Mouse (Mus musculus): ENCODE results near the gene Cox7a1. TPM values are rescaled to one million over a fixed set of nuclear protein-coding genes. Genes with fewer than 3 reads are reported as not detected.

Cox7a1 gene
- polyA plus RNA-seq, 1 experiment: 112 TPM

DNA sequence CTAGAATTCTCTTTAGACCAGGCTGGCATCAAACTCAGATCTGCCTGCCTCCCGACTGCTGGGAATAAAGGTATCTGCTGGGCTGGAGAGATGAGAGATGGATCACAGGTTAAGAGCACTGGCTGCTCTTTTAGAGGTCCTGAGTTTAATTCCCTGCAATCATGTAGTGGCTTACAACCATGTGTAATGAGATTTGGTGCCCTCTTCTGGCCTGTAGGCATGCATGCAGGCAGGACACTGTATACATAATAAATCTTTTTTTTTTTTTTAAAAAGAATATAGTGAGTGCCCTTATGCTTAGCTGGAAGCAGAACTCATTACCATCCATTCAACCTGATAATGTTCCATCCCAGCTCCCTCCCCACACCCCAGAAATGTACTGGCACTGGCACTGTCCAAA, 29.9 kb upstream of the Cox7a1 start:
- Histone ChIP-seq H3K4me3 (no peak overlapping the region), H3ac (ENCODE audit: control insufficient read depth, insufficient read length) (no peak overlapping the region), H3K4me2 (ENCODE audit: low read depth) (no peak overlapping the region), H3K27me3 (ENCODE audit: control insufficient read depth, insufficient read depth, insufficient read length) (no peaks in the 10 kb centered on the region), H3K79me2 (ENCODE audit: control insufficient read depth, insufficient read depth) (no peaks in the 10 kb centered on the region), H3K36me3 (ENCODE audit: control insufficient read depth, insufficient read depth) (peaks cover 14% of the 10 kb centered on the region)
- TF ChIP-seq USF1 (IDR thresholded peaks at IDR 0.05; ENCODE audit: low read depth): no peak
- no peak for TF ChIP-seq SRF (IDR thresholded peaks at IDR 0.05; ENCODE audit: control insufficient read depth, insufficient read length, low read depth)
- TF ChIP-seq TCF3 (IDR thresholded peaks at IDR 0.05; ENCODE audit: insufficient read length, low read depth): no peak

DNA sequence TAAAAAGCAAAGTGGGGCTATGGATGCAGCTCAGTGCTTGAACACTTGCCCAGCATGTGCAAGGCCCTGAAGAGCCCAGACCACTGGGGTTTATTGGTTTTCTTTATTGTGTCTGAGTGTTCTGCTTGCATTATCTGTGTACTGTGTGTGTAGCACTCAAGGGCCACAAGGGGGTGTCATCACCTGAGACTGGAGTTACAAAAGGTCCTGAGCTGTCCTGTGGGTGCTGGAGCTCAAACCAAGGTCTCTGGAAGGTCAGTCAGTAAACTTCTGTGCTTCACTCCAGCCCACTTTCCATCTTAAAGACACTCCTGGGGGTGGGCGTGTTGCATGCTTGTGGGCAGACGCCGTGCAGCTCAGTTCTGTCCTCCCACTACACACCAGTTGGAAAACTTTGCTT, 28.4 kb upstream of the Cox7a1 start:
- H3K79me2 ChIP-seq (ENCODE audit: control insufficient read depth, insufficient read depth): peaks cover 5% of the 10 kb centered on the region
- peaks cover 26% of the 10 kb centered on the region for H3K36me3 ChIP-seq (ENCODE audit: control insufficient read depth, insufficient read depth)
- no peaks in the 10 kb centered on the region for H3K27me3 ChIP-seq (ENCODE audit: control insufficient read depth, insufficient read depth, insufficient read length)
- no peak overlapping the region for H3ac ChIP-seq (ENCODE audit: control insufficient read depth, insufficient read length)
- H3K4me2 ChIP-seq (ENCODE audit: low read depth): no peak overlapping the region
- H3K4me3 ChIP-seq: no peak overlapping the region
- TF ChIP-seq SRF (IDR thresholded peaks at IDR 0.05; ENCODE audit: control insufficient read depth, insufficient read length, low read depth) (no peak), E2F4 (IDR thresholded peaks at IDR 0.05; ENCODE audit: insufficient read depth) (no peak), USF1 (IDR thresholded peaks at IDR 0.05; ENCODE audit: low read depth) (no peak), POLR2A (IDR thresholded peaks at IDR 0.05; ENCODE audit: insufficient read length, low read depth) (no peak), MYOD1 (IDR thresholded peaks at IDR 0.05; ENCODE audit: control insufficient read depth in 1 of 3, insufficient read length in 2 of 3, low read depth in 2 of 3) (no peak), MAX (IDR thresholded peaks at IDR 0.05; ENCODE audit: low read depth) (no peak), CEBPB (IDR thresholded peaks at IDR 0.05; ENCODE audit: insufficient read depth, poor library complexity, severe bottlenecking) (no peak), TCF3 (IDR thresholded peaks at IDR 0.05; ENCODE audit: insufficient read length, low read depth) (no peak)

GRCm38 (mm10) chr7:30163113-30163512, 20.8 kb upstream of the Cox7a1 start:
- no peak overlapping the region for H3K4me2 ChIP-seq (ENCODE audit: low read depth)
- H3K36me3 ChIP-seq (ENCODE audit: control insufficient read depth, insufficient read depth): peaks cover 67% of the 10 kb centered on the region
- H3K79me2 ChIP-seq (ENCODE audit: control insufficient read depth, insufficient read depth): peaks cover 67% of the 10 kb centered on the region
- TF ChIP-seq TCF3 (IDR thresholded peaks at IDR 0.05; ENCODE audit: insufficient read length, low read depth): no peak
- no peak for TF ChIP-seq E2F4 (IDR thresholded peaks at IDR 0.05; ENCODE audit: insufficient read depth)
- TF ChIP-seq USF1 (IDR thresholded peaks at IDR 0.05; ENCODE audit: low read depth): no peak
- TF ChIP-seq MYOG (IDR thresholded peaks at IDR 0.05; ENCODE audit: control insufficient read depth in 1 of 3, insufficient read depth in 1 of 3, insufficient read length in 2 of 3, low read depth in 2 of 3): no peak
- no peak for TF ChIP-seq POLR2AphosphoS2 (IDR thresholded peaks at IDR 0.05; ENCODE audit: insufficient read length, low read depth)
- no peak for TF ChIP-seq SRF (IDR thresholded peaks at IDR 0.05; ENCODE audit: control insufficient read depth, insufficient read length, low read depth)
- no peak for TF ChIP-seq TCF12 (IDR thresholded peaks at IDR 0.05; ENCODE audit: insufficient read depth, poor library complexity, severe bottlenecking)
- TF ChIP-seq MYOD1 (IDR thresholded peaks at IDR 0.05; ENCODE audit: control insufficient read depth in 1 of 3, insufficient read length in 2 of 3, low read depth in 2 of 3): no peak
- TF ChIP-seq REST (IDR thresholded peaks at IDR 0.05; ENCODE audit: insufficient read depth, insufficient read length): no peak
- no peak for TF ChIP-seq MAX (IDR thresholded peaks at IDR 0.05; ENCODE audit: low read depth)
- TF ChIP-seq POLR2A (IDR thresholded peaks at IDR 0.05; ENCODE audit: insufficient read length, low read depth): no peak
- TF ChIP-seq CEBPB (IDR thresholded peaks at IDR 0.05; ENCODE audit: insufficient read depth, poor library complexity, severe bottlenecking): no peak
- H3K4me3 ChIP-seq: no peak overlapping the region
- no peaks in the 10 kb centered on the region for H3K27me3 ChIP-seq (ENCODE audit: control insufficient read depth, insufficient read depth, insufficient read length)
- no peak overlapping the region for H3ac ChIP-seq (ENCODE audit: control insufficient read depth, insufficient read length)

GRCm38 (mm10) chr7:30164745-30165144, 19.2 kb upstream of the Cox7a1 start:
- no peaks in the 10 kb centered on the region for H3K27me3 ChIP-seq (ENCODE audit: control insufficient read depth, insufficient read depth, insufficient read length)
- H3K36me3 ChIP-seq (ENCODE audit: control insufficient read depth, insufficient read depth): peaks cover 52% of the 10 kb centered on the region
- no peak overlapping the region for H3ac ChIP-seq (ENCODE audit: control insufficient read depth, insufficient read length)
- no peak overlapping the region for H3K4me2 ChIP-seq (ENCODE audit: low read depth)
- no peak overlapping the region for H3K4me3 ChIP-seq
- TF ChIP-seq USF1 (IDR thresholded peaks at IDR 0.05; ENCODE audit: low read depth) (no peak), MAX (IDR thresholded peaks at IDR 0.05; ENCODE audit: low read depth) (no peak), MYOD1 (IDR thresholded peaks at IDR 0.05; ENCODE audit: control insufficient read depth in 1 of 3, insufficient read length in 2 of 3, low read depth in 2 of 3) (no peak), POLR2A (IDR thresholded peaks at IDR 0.05; ENCODE audit: insufficient read length, low read depth) (no peak), TCF3 (IDR thresholded peaks at IDR 0.05; ENCODE audit: insufficient read length, low read depth) (no peak), CEBPB (IDR thresholded peaks at IDR 0.05; ENCODE audit: insufficient read depth, poor library complexity, severe bottlenecking) (no peak), SRF (IDR thresholded peaks at IDR 0.05; ENCODE audit: control insufficient read depth, insufficient read length, low read depth) (no peak), TCF12 (IDR thresholded peaks at IDR 0.05; ENCODE audit: insufficient read depth, poor library complexity, severe bottlenecking) (no peak), MYOG (IDR thresholded peaks at IDR 0.05; ENCODE audit: control insufficient read depth in 1 of 3, insufficient read depth in 1 of 3, insufficient read length in 2 of 3, low read depth in 2 of 3) (no peak), REST (IDR thresholded peaks at IDR 0.05; ENCODE audit: insufficient read depth, insufficient read length) (no peak), E2F4 (IDR thresholded peaks at IDR 0.05; ENCODE audit: insufficient read depth) (no peak), POLR2AphosphoS2 (IDR thresholded peaks at IDR 0.05; ENCODE audit: insufficient read length, low read depth) (no peak)
- H3K79me2 ChIP-seq (ENCODE audit: control insufficient read depth, insufficient read depth): peaks cover 76% of the 10 kb centered on the region

DNA sequence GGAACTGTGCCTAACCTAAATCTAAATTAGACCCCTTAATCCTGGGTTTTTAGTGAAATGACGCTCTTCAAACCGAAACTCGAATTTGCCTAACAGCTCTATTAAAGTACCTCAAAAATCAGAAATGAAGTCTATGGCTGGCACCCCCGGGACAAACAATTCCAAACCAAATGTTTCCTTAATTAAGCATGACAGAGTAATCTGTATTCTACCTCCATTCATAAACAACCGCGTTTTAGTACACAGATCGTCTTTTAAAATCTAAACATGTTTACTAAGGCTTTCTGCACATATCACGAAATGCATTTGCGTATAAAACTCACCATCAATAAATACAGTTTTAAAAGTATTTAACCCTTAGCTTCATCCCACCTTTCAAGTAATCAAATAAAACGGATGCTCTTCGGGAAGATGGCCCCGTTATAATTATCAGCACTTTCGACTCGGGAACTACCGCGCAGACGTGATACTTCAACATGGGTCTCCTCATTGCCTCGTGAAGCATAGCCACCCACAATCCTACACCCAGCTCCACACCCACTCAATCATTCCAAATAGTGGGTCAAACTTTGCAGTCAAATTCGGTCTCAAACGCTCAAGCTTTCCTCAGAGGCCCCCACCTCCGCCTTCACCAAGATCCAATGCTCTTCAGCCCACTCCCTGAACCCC, 14.9 kb upstream of the Cox7a1 start:
- peak overlapping the region; percentile 71 for H3K4me2 ChIP-seq (ENCODE audit: low read depth)
- H3K4me3 ChIP-seq: peak overlapping the region; percentile 72
- H3K79me2 ChIP-seq (ENCODE audit: control insufficient read depth, insufficient read depth): peaks cover 54% of the 10 kb centered on the region
- no peaks in the 10 kb centered on the region for H3K27me3 ChIP-seq (ENCODE audit: control insufficient read depth, insufficient read depth, insufficient read length)
- TF ChIP-seq REST (IDR thresholded peaks at IDR 0.05; ENCODE audit: insufficient read depth, insufficient read length) (no peak), MAX (IDR thresholded peaks at IDR 0.05; ENCODE audit: low read depth) (no peak), TCF3 (IDR thresholded peaks at IDR 0.05; ENCODE audit: insufficient read length, low read depth) (no peak), USF1 (IDR thresholded peaks at IDR 0.05; ENCODE audit: low read depth) (no peak), TCF12 (IDR thresholded peaks at IDR 0.05; ENCODE audit: insufficient read depth, poor library complexity, severe bottlenecking) (no peak), POLR2AphosphoS2 (IDR thresholded peaks at IDR 0.05; ENCODE audit: insufficient read length, low read depth) (no peak), POLR2A (IDR thresholded peaks at IDR 0.05; ENCODE audit: insufficient read length, low read depth) (no peak), MYOG (IDR thresholded peaks at IDR 0.05; ENCODE audit: control insufficient read depth in 1 of 3, insufficient read depth in 1 of 3, insufficient read length in 2 of 3, low read depth in 2 of 3) (no peak), E2F4 (IDR thresholded peaks at IDR 0.05; ENCODE audit: insufficient read depth) (no peak), MYOD1 (IDR thresholded peaks at IDR 0.05; ENCODE audit: control insufficient read depth in 1 of 3, insufficient read length in 2 of 3, low read depth in 2 of 3) (no peak), SRF (IDR thresholded peaks at IDR 0.05; ENCODE audit: control insufficient read depth, insufficient read length, low read depth) (no peak), CEBPB (IDR thresholded peaks at IDR 0.05; ENCODE audit: insufficient read depth, poor library complexity, severe bottlenecking) (no peak)
- H3K36me3 ChIP-seq (ENCODE audit: control insufficient read depth, insufficient read depth): peaks cover 13% of the 10 kb centered on the region
- peak overlapping the region; percentile 70 for H3ac ChIP-seq (ENCODE audit: control insufficient read depth, insufficient read length)

All from myocyte (in vitro differentiated cells).